Mouse (Mus musculus) adrenal gland, postnatal 36 days (tissue): ENCODE data around the gene Zfp503. TPM values are rescaled to one million over a fixed set of nuclear protein-coding genes. Genes with fewer than 3 reads are reported as not detected.

Source experiments
- DNase-seq, 2 experiments: peaks; one replicate each; pipeline ENCODE4 v3.0.0; 2021; ENCODE audit warnings: mixed read lengths in 1 of 2
- long read RNA-seq, 2 experiments: library from polyadenylated mRNA; stranded (forward); transcript quantifications; one replicate each; pipeline ENCODE4 v2.0.0; 2021; ENCODE audit warnings: borderline sequencing depth in 2 of 2
- total RNA-seq, 2 experiments: library from RNA; stranded (reverse); gene quantifications; 2 replicates each; pipeline ENCODE4 v1.2.3; 2021

Zfp503 gene
- total RNA-seq, result 10 to 100 TPM; 23.4 to 30.3 TPM
- long read RNA-seq, experiment 1, partial matches to known transcripts, result 1 of 17 reads
- long read RNA-seq, experiment 1, other reads (novel, unspliced or antisense), result 16 of 17 reads
- long read RNA-seq, experiment 2, partial matches to known transcripts, result 2 of 10 reads
- long read RNA-seq, experiment 2, other reads (novel, unspliced or antisense), result 8 of 10 reads

DNA sequence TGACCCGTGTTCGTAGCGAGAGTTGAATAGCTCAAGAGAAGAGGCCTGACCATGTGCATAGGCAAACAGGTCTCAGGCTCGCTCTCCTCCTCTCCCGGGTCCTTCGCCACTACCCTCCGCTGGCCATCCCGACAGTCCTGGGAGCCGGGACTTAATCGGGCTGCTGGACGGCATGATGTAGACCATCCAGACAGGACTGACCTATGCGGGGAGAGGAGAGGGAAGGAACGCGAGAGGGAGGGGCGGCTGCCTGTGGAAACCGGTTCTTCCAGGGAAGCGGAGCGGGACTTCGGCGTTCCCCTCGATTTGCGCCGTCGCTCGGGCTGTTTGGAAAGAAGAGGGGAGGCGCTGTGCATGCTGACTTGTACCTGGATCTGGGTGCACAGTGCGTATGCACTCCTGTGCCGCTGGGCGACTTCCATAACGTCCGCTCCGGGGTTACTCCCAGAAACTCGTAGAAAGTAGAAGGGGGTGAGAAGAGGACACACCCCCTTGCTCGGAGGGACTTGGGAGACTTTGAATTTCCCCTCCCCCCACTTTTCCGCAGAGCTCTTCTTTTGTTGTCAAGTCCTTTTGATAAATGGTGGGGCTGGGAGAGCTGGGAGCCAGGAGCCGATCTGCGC lies at the start of gene Zfp503:
Gene Zfp503, minus strand, starts transcription at position 311 of the 623 bp plus-strand sequence.
- peak; percentile 70 to 83 for DNase-seq

DNA sequence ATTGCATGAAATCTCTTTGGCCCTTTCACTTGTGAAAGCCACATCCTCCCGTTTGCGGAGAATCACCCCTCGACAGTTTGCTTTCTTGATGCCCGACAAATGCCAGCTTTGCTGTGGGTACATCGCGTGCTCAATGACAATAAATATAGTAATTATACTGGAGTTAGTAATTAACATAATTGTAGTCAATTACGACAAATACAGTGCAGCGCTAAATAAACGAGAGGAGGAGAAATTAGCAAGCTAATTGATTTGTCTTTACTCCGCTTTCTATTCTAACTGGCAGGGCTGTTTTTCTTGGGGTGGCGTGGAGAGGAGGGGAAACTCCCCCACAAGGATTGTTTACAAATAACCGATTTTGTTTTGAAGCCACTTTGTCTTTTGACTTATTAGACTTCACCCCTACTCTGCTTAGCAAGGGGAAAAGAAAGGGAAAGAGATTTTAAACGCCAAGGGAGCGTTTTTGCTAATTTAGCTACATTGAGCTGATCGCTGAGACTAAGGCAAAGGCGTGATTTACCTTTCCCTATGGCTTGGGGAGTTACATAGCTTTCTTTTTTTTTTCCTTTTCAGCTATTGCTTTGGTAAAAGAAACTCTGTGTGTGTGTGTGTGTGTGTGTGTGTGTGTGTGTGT lies 48.2 kb upstream of the Zfp503 start:
- no peak for DNase-seq

GRCm38 (mm10) chr14:22036802-22037497 lies 47.5 kb upstream of the Zfp503 start:
- no peak for DNase-seq

DNA sequence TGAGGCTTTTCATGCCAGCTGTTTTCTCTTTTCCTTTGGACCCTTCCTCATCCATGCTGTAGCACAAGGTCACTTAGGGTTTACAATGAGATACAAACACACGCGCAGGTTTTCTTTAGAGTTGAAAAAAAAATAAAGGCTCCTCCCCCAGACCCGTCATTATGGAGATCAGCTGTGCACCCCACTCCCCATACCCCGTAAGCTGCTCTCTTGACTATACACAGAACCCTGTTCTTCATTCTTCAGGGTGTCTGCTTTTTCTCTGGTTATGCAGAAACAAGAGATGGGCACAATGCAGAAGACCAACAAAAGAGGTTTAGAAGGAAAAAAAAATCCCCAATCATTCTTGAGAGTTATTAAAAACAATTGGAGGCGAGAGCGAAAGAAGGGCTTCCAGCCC lies 46.9 kb upstream of the Zfp503 start:
- no peak for DNase-seq

DNA sequence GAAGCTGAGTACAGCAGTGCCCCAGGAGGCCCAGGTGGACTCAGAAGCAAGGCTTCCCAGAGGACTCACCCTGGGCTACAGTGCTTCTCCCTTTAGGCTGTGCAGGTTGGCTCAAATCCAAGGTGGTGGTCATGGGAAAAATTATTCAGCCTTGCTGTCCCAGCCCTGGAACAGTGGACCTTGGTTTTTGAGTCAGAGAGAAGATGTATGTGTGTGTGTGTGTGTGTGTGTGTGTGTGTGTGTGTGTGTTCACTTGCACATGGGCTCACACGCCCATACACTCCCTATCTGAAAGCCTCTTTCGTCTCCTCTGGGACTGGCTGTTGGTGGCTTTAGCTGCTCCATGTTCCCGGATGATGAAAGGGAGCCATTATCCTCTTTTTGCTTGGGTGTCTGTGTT lies 46.5 kb upstream of the Zfp503 start:
- peak; percentile 78 to 83 for DNase-seq

GRCm38 (mm10) chr14:22023533-22023932 lies 34.1 kb upstream of the Zfp503 start:
- DNase-seq, result no peak

GRCm38 (mm10) chr14:22020885-22021284 lies 31.5 kb upstream of the Zfp503 start:
- DNase-seq, result peak; percentile 53 to 70

DNA sequence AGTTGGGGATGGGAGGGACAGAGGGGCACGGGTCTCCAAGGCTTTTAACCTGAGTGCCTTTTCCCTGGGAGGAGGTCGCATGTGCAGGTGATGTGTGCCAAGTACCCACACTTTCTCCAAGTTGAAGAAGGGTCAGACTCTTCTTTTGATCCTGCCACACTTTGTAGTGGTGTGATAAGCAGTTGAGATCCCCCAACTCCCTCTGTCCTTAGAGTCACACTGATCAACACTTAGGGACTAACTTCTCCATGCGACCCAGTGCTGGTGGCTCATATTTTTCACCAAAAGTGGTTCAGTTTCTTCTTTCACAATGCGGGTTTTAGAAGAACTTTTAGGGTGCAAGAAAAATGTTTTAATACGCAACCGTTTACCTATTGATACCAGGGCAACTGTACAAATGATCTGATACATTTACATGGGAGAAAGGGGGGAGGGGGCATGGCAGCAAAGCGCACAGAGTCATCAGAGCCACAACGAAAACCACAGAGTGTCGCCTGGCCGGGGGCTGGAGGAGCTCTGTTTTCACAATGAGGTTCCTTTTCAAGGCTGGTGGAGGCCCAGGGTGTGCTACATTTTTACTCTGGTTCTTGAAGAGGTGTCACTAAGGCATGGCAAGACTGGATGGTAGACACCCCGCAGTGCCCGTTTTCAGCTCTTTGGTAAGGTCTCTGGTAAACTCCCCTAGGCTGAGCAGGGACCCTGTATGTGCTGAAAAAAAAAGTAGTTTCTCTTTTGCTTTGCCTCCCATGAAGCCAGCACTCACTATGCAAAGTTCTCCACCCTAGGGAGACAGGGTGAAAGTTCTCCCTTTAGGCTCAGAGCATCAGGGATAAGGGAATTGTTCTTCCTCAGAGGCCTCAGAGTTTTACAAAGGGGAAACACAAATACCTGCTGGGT lies 30.8 kb upstream of the Zfp503 start:
- peak in 1 of 2 experiments; percentile 13 for DNase-seq

DNA sequence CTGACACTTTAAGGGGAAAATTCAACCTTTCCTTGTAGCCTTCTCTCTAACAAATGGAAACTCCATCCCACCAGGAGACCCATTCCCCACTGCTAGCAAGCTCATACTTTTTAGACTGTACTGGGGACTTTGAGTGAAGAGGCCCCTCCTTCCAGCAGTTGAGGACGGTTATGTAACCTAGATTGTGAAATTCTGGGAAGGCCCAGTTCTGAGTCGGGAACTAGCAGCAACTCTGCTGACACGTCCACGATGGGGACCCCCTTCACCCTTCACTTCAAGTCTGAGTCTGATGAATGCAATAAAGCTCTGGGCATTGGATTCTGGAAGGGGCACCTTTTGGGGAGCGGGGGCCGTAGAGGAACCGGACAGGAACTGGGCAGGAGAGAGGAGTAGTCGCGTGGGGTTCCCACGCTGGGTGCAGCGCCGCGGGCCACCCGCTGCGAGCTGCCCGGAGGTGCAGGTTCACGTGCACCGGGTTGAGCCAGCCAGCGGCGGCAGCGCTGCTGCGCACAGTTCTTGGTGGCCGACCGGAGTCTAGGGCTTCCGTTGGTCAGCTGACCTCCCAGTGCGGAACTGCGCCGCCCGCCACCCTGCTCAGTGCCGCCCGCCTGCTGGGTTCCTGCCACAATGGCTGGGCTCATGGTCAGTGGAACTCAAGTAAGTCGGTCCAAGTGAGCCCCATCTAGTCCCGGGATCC lies 30.0 kb upstream of the Zfp503 start, which contains the start of gene Lrmda:
Gene Lrmda, plus strand, starts transcription at position 461 of the 697 bp plus-strand sequence.
- DNase-seq, result peak; percentile 87 to 91

DNA sequence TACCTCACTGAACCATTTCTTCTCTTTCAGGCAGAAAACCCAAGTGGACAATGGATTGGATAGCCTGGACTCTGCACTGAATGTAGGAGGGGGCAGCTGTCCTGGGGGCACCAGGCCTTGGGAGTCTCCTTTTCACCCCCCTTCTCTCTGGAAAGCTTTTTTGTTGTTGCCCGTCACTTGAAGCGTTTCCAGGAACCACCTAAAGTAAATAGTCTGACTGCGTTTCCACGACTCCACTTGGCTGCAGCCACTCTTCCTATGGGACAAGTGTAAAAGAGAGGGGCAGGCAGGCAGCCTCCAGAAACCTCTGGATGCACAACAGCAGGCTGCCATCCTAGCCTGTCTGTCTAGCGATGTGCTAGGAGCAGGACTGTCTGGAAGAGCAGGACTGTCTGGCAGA lies 27.6 kb upstream of the Zfp503 start:
- no peak for DNase-seq

GRCm38 (mm10) chr14:22014781-22015180 lies 25.4 kb upstream of the Zfp503 start:
- DNase-seq, result peak; percentile 36 to 52

- no peak for DNase-seq
Observed at GRCm38 (mm10) chr14:22014315-22014714, 24.9 kb upstream of the Zfp503 start.

DNA sequence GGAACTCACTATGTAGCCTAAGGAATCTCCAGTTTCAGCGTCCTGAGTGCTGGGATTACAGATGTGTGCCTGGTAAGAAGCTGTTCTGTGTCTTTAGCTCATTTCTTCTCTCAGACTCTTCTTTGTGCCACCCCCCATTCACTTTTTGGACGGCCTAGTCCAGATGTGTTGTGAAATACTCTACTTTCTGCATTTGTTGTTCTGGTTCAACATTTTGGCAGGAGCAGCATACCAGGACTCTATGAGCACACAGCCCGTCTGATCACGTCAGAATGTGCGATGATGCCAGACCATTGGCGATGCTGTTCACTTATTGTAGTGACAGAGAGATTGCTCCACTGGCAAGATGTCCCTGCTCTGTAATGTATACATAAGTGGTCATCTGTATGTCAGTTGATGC lies 17.6 kb upstream of the Zfp503 start:
- no peak for DNase-seq

GRCm38 (mm10) chr14:22004943-22005342 lies 15.5 kb upstream of the Zfp503 start:
- DNase-seq, result no peak

GRCm38 (mm10) chr14:22003631-22004030 lies 14.2 kb upstream of the Zfp503 start:
- DNase-seq, result no peak

- no peak for DNase-seq
Observed at GRCm38 (mm10) chr14:22003231-22003630, 13.8 kb upstream of the Zfp503 start.

- no peak for DNase-seq
Observed at GRCm38 (mm10) chr14:21999588-21999987, 10.2 kb upstream of the Zfp503 start.

- DNase-seq, result peak; percentile 88 to 92
Observed at GRCm38 (mm10) chr14:21995031-21995754, 5.8 kb upstream of the Zfp503 start.

GRCm38 (mm10) chr14:21994061-21994990 lies 4.9 kb upstream of the Zfp503 start:
- DNase-seq, result peak; percentile 65 to 75
